Mouse (Mus musculus): ENCODE measurements around the gene Pls3. TPM values are rescaled to one million over a fixed set of nuclear protein-coding genes. Genes with fewer than 3 reads are reported as not detected.
A peak's percentile ranks its signal among the peaks of the same experiment; 100 is the strongest.

Gene Pls3
- 2.5 and 3.4 TPM in 2 replicates for total RNA-seq (2014; fragmentation: Nextera tagmentation)
- 1.1 and 3.2 TPM in 2 replicates for total RNA-seq (2017)

- peak; percentile 100 for ATAC-seq (replicated peaks; ENCODE audit: poor library complexity, severe bottlenecking)
Measured at GRCm38 (mm10) chrX:75874332-75875291, at the start of gene Pls3. TSS of gene Pls3 (minus strand) at chrX:75875182.

- ATAC-seq (replicated peaks; ENCODE audit: poor library complexity, severe bottlenecking), result no peak
Measured at GRCm38 (mm10) chrX:75895716-75896115, 20.7 kb upstream of the Pls3 start.

GRCm38 (mm10) chrX:75875566-75875965 lies 584 bp upstream of the Pls3 start:
- no peak for ATAC-seq (replicated peaks; ENCODE audit: poor library complexity, severe bottlenecking)

- peak; percentile 56 for ATAC-seq (replicated peaks; ENCODE audit: poor library complexity, severe bottlenecking)
Measured at GRCm38 (mm10) chrX:75873813-75874212, 1.2 kb downstream of the Pls3 start.

- no peak for ATAC-seq (replicated peaks; ENCODE audit: poor library complexity, severe bottlenecking)
Measured at GRCm38 (mm10) chrX:75873253-75873652, 1.7 kb downstream of the Pls3 start.

GRCm38 (mm10) chrX:75871855-75872254 lies 3.1 kb downstream of the Pls3 start:
- no peak for ATAC-seq (replicated peaks; ENCODE audit: poor library complexity, severe bottlenecking)

- no peak for ATAC-seq (replicated peaks; ENCODE audit: poor library complexity, severe bottlenecking)
Measured at GRCm38 (mm10) chrX:75861715-75862114, 13.3 kb downstream of the Pls3 start.

GRCm38 (mm10) chrX:75854294-75854693 lies 20.7 kb downstream of the Pls3 start:
- no peak for ATAC-seq (replicated peaks; ENCODE audit: poor library complexity, severe bottlenecking)

GRCm38 (mm10) chrX:75844290-75844689 lies 30.7 kb downstream of the Pls3 start:
- ATAC-seq (replicated peaks; ENCODE audit: poor library complexity, severe bottlenecking), result peak; percentile 40; the same call in 1 of the 2 replicates

- no peak for ATAC-seq (replicated peaks; ENCODE audit: poor library complexity, severe bottlenecking)
Measured at GRCm38 (mm10) chrX:75842835-75843234, 32.1 kb downstream of the Pls3 start.

- no peak for ATAC-seq (replicated peaks; ENCODE audit: poor library complexity, severe bottlenecking)
Measured at GRCm38 (mm10) chrX:75842120-75842519, 32.9 kb downstream of the Pls3 start.

GRCm38 (mm10) chrX:75840263-75840662 lies 34.7 kb downstream of the Pls3 start:
- no peak for ATAC-seq (replicated peaks; ENCODE audit: poor library complexity, severe bottlenecking)

GRCm38 (mm10) chrX:75834836-75835235 lies 40.1 kb downstream of the Pls3 start:
- no peak for ATAC-seq (replicated peaks; ENCODE audit: poor library complexity, severe bottlenecking)

GRCm38 (mm10) chrX:75834286-75834685 lies 40.7 kb downstream of the Pls3 start:
- ATAC-seq (replicated peaks; ENCODE audit: poor library complexity, severe bottlenecking), result no peak

GRCm38 (mm10) chrX:75833006-75833641 lies 41.9 kb downstream of the Pls3 start:
- no peak for ATAC-seq (replicated peaks; ENCODE audit: poor library complexity, severe bottlenecking)

GRCm38 (mm10) chrX:75829867-75830255 lies 45.1 kb downstream of the Pls3 start:
- ATAC-seq (replicated peaks; ENCODE audit: poor library complexity, severe bottlenecking), result no peak

GRCm38 (mm10) chrX:75829240-75829866 lies 45.6 kb downstream of the Pls3 start:
- no peak for ATAC-seq (replicated peaks; ENCODE audit: poor library complexity, severe bottlenecking)

- no peak for ATAC-seq (replicated peaks; ENCODE audit: poor library complexity, severe bottlenecking)
Measured at GRCm38 (mm10) chrX:75818647-75819271, 56.2 kb downstream of the Pls3 start.

GRCm38 (mm10) chrX:75814958-75815357 lies 60.0 kb downstream of the Pls3 start:
- ATAC-seq (replicated peaks; ENCODE audit: poor library complexity, severe bottlenecking), result no peak

GRCm38 (mm10) chrX:75814123-75814522 lies 60.9 kb downstream of the Pls3 start:
- ATAC-seq (replicated peaks; ENCODE audit: poor library complexity, severe bottlenecking), result no peak
